Mouse (Mus musculus): ENCODE measurements around the gene Nhej1. TPM values are rescaled to one million over a fixed set of nuclear protein-coding genes. Genes with fewer than 3 reads are reported as not detected.

Gene Nhej1
- polyA plus RNA-seq, 1 experiment: 4.5 TPM

DNA sequence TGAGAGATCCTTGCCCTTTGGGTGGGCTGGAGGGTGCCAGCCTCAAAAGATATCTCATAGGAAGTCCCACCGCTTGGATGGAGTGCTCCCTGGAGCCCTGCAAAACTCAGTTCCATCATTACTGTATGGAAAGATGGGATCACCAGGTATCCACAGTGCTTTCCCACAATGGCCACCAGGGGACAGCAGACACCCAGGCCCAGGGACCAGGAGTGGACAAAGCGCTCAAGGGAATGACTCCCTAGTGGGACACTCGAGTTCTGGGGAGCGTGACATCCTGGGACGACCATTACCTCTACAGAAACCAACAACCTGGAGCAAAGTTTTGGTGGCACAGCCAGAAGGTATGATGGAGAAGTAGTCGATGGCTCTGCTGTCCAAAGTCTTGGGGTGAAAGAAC, 198.3 kb downstream of the Nhej1 start:
- Histone ChIP-seq H3K27me3 (ENCODE audit: control insufficient read depth, insufficient read depth, insufficient read length) (peaks cover 48% of the 10 kb centered on the region), H3K36me3 (ENCODE audit: control insufficient read depth, insufficient read depth) (no peaks in the 10 kb centered on the region), H3K79me2 (ENCODE audit: control insufficient read depth, insufficient read depth) (no peaks in the 10 kb centered on the region), H3K4me3 (no peak overlapping the region), H3K4me2 (ENCODE audit: low read depth) (no peak overlapping the region), H3ac (ENCODE audit: control insufficient read depth, insufficient read length) (no peak overlapping the region)
- TF ChIP-seq E2F4 (IDR thresholded peaks at IDR 0.05; ENCODE audit: insufficient read depth): no peak
- TF ChIP-seq USF1 (IDR thresholded peaks at IDR 0.05; ENCODE audit: low read depth): no peak
- TF ChIP-seq MAX (IDR thresholded peaks at IDR 0.05; ENCODE audit: low read depth): no peak
- TF ChIP-seq MYOD1 (IDR thresholded peaks at IDR 0.05; ENCODE audit: control insufficient read depth in 1 of 3, insufficient read length in 2 of 3, low read depth in 2 of 3): no peak

GRCm38 (mm10) chr1:74924464-74924863, 200.5 kb downstream of the Nhej1 start:
- no peak overlapping the region for H3ac ChIP-seq (ENCODE audit: control insufficient read depth, insufficient read length)
- H3K79me2 ChIP-seq (ENCODE audit: control insufficient read depth, insufficient read depth): no peaks in the 10 kb centered on the region
- TF ChIP-seq SRF (IDR thresholded peaks at IDR 0.05; ENCODE audit: control insufficient read depth, insufficient read length, low read depth) (no peak), REST (IDR thresholded peaks at IDR 0.05; ENCODE audit: insufficient read depth, insufficient read length) (no peak), E2F4 (IDR thresholded peaks at IDR 0.05; ENCODE audit: insufficient read depth) (no peak), TCF12 (IDR thresholded peaks at IDR 0.05; ENCODE audit: insufficient read depth, poor library complexity, severe bottlenecking) (no peak), TCF3 (IDR thresholded peaks at IDR 0.05; ENCODE audit: insufficient read length, low read depth) (no peak), MYOG (IDR thresholded peaks at IDR 0.05; ENCODE audit: control insufficient read depth in 1 of 3, insufficient read depth in 1 of 3, insufficient read length in 2 of 3, low read depth in 2 of 3) (no peak)
- peaks cover 48% of the 10 kb centered on the region for H3K27me3 ChIP-seq (ENCODE audit: control insufficient read depth, insufficient read depth, insufficient read length)
- H3K4me2 ChIP-seq (ENCODE audit: low read depth): no peak overlapping the region
- H3K4me3 ChIP-seq: no peak overlapping the region
- H3K36me3 ChIP-seq (ENCODE audit: control insufficient read depth, insufficient read depth): no peaks in the 10 kb centered on the region

Other genes starting within 250 kb of the Nhej1 start
- gene Fev, start 239.8 kb downstream of the Nhej1 start, polyA plus RNA-seq (2012; fragmentation: generic; extraction: Trizol): not detected
- not detected for gene Cryba2, start 232.1 kb downstream of the Nhej1 start, polyA plus RNA-seq (2012; fragmentation: generic; extraction: Trizol)
- gene Cfap65, start 189.6 kb downstream of the Nhej1 start, polyA plus RNA-seq (2012; fragmentation: generic; extraction: Trizol): not detected
- gene Ihh, start 173.5 kb downstream of the Nhej1 start, polyA plus RNA-seq (2012; fragmentation: generic; extraction: Trizol): 0.07 TPM
- gene Slc23a3, start 8.7 kb upstream of the Nhej1 start, polyA plus RNA-seq (2012; fragmentation: generic; extraction: Trizol): 0.08 TPM
- gene Cnppd1, start 17.5 kb upstream of the Nhej1 start, polyA plus RNA-seq (2012; fragmentation: generic; extraction: Trizol): 53.7 TPM
- 33.9 TPM for gene Retreg2, start 17.6 kb upstream of the Nhej1 start, polyA plus RNA-seq (2012; fragmentation: generic; extraction: Trizol)
- 43.4 TPM for gene Zfand2b, start 43.4 kb upstream of the Nhej1 start, polyA plus RNA-seq (2012; fragmentation: generic; extraction: Trizol)
- gene Abcb6, start 55.2 kb upstream of the Nhej1 start, polyA plus RNA-seq (2012; fragmentation: generic; extraction: Trizol): 61.4 TPM
- gene Ankzf1, start 67.0 kb upstream of the Nhej1 start, polyA plus RNA-seq (2012; fragmentation: generic; extraction: Trizol): 11.4 TPM
- gene Atg9a, start 67.0 kb upstream of the Nhej1 start, polyA plus RNA-seq (2012; fragmentation: generic; extraction: Trizol): 44.6 TPM
- gene Glb1l, start 85.6 kb upstream of the Nhej1 start, polyA plus RNA-seq (2012; fragmentation: generic; extraction: Trizol): 2.0 TPM
- gene Stk16, start 85.6 kb upstream of the Nhej1 start, polyA plus RNA-seq (2012; fragmentation: generic; extraction: Trizol): 86.4 TPM
- gene Tuba4a, start 94.7 kb upstream of the Nhej1 start, polyA plus RNA-seq (2012; fragmentation: generic; extraction: Trizol): 210 TPM
- gene A630095N17Rik, start 106.9 kb upstream of the Nhej1 start, polyA plus RNA-seq (2012; fragmentation: generic; extraction: Trizol): 0.11 TPM
- 54.1 TPM for gene Dnajb2, start 111.2 kb upstream of the Nhej1 start, polyA plus RNA-seq (2012; fragmentation: generic; extraction: Trizol)
- 3.6 TPM for gene Ptprn, start 139.3 kb upstream of the Nhej1 start, polyA plus RNA-seq (2012; fragmentation: generic; extraction: Trizol)
- not detected for gene Resp18, start 153.2 kb upstream of the Nhej1 start, polyA plus RNA-seq (2012; fragmentation: generic; extraction: Trizol)
- gene Dnpep, start 192.8 kb upstream of the Nhej1 start, polyA plus RNA-seq (2012; fragmentation: generic; extraction: Trizol): 170 TPM
- 2,193 TPM for gene Des, start 235.1 kb upstream of the Nhej1 start, polyA plus RNA-seq (2012; fragmentation: generic; extraction: Trizol)

Data from myocyte (in vitro differentiated cells).